8 mouse cellular contexts compared by ENCODE assay signal in genomic region chr6:108663241-108664194, GRCm38 (mm10). TPM values are rescaled to one million over a fixed set of nuclear protein-coding genes. Genes with fewer than 3 reads are reported as not detected.
DNase-seq lines count a peak whose midpoint lies in the region; ATAC-seq and TF ChIP-seq lines count a peak whose summit lies in the region.

No protein-coding gene starts in this region.

- ATAC-seq in cerebellum, adult (ENCODE audit: insufficient number of reproducible peaks, low FRiP score, low TSS enrichment), result no peak
- no peak for ATAC-seq in forebrain, postnatal 0 days

- intact Hi-C loops in left cerebral cortex, adult 2 months (cut with DNase I), result loop anchor here (5.0 kb wide), 1 partner anchor 74 kb away; no protein-coding TSS in a partner anchor
- intact Hi-C loops in left cerebral cortex, postnatal 36 days (cut with DNase I), result loop anchor here (5.0 kb wide), 1 partner anchor 111 kb away; no protein-coding TSS in a partner anchor

- H3K27ac ChIP-seq in left cerebral cortex, adult 2 months, result peak overlapping the region; percentile 98
- H3K27ac ChIP-seq in forebrain, postnatal 0 days (ENCODE audit: low read depth, low read length), result no peak overlapping the region
- no peak overlapping the region for H3K27ac ChIP-seq in macrophage

- H3K27me3 ChIP-seq in forebrain, postnatal 0 days (ENCODE audit: insufficient read depth, low read length), result no peaks in the 10 kb centered on the region

- peak; percentile 47 for DNase-seq in cerebellum, adult 9-10 months
- no peak for DNase-seq in left cerebral cortex, adult 2 months (ENCODE audit: extremely low spot score in 1 of 2, low spot score in 2 of 2)
- DNase-seq in left cerebral cortex, postnatal 36 days (ENCODE audit: low spot score in 2 of 2), result no peak
- no peak for DNase-seq in forebrain, postnatal 0 days
- DNase-seq in thymus, adult 18-20 months, result no peak
- DNase-seq in embryo, embryonic 11 days, result no peak

- 56% methylated on average over 8 of the region's 8 CpGs for WGBS in forebrain, postnatal 0 days
- WGBS in macrophage (ENCODE audit: missing documents), result 80% methylated on average over 8 of the region's 8 CpGs

- peaks cover 42% of the 10 kb centered on the region; the same call in 1 of the 2 replicates for H3K79me2 ChIP-seq in macrophage (ENCODE audit: inconsistent target)

- peak overlapping the region; percentile 86 for H3K4me3 ChIP-seq in left cerebral cortex, adult 2 months
- H3K4me3 ChIP-seq in forebrain, postnatal 0 days (ENCODE audit: low read depth, low read length), result peak overlapping the region; percentile 16
- 0 out of 2 replicates have a peak overlapping the region, but pooled peaks have one; percentile 0 for H3K4me3 ChIP-seq in macrophage (ENCODE audit: inconsistent target)

- H3K9ac ChIP-seq in forebrain, postnatal 0 days, result no peak overlapping the region

- TF ChIP-seq CTCF in left cerebral cortex, adult 2 months (IDR thresholded peaks at IDR 0.05), result no peak
- TF ChIP-seq CTCF in forebrain, postnatal 0 days (IDR thresholded peaks at IDR 0.05; ENCODE audit: low read depth), result no peak

- H3K4me2 ChIP-seq in forebrain, postnatal 0 days (ENCODE audit: low read depth), result peak overlapping the region; percentile 95

- H3K4me1 ChIP-seq in forebrain, postnatal 0 days (ENCODE audit: insufficient read depth), result peaks cover 22% of the 10 kb centered on the region

- no peaks in the 10 kb centered on the region for H3K36me3 ChIP-seq in forebrain, postnatal 0 days (ENCODE audit: insufficient read depth)
- H3K36me3 ChIP-seq in macrophage (ENCODE audit: inconsistent target), result 0 out of 2 replicates have a peak, but pooled peaks cover 10% of the 10 kb centered on the region

- no peaks in the 10 kb centered on the region for H3K9me3 ChIP-seq in forebrain, postnatal 0 days (ENCODE audit: low read length)

RNA-seq across cellular contexts. Expression of gene Bhlhe40, which starts 3.1 kb away (rescaled TPM):
- 100 to 1,000 TPM; 127 to 159 TPM for total RNA-seq in left cerebral cortex, adult 2 months (2021)
- total RNA-seq in left cerebral cortex, postnatal 36 days (2021), result 100 to 1,000 TPM in 1 of 2 experiments, 10 to 100 TPM in 1; 94.0 to 104 TPM
- total RNA-seq in forebrain, postnatal 0 days (2014; rRNA removed), result 8.3 and 15.9 TPM in 2 replicates
- 10.2 and 11.1 TPM in 2 replicates for polyA plus RNA-seq in forebrain, postnatal 0 days (2015; fragmentation: Nextera tagmentation; extraction: Ambion mirVana)
- 100 to 1,000 TPM in 2 of 26 experiments, 10 to 100 TPM in 17, 1 to 10 TPM in 7; 3.4 to 140 (median 20.8) TPM for total RNA-seq in macrophage (2018; cell fraction: chromatin; rRNA removed)
- 10 to 100 TPM in 17 of 26 experiments, 1 to 10 TPM in 9; 3.5 to 84.2 (median 19.2) TPM for total RNA-seq in macrophage (2018; cell fraction: cytosol; rRNA removed)
- total RNA-seq in macrophage (2018; cell fraction: nucleus; rRNA removed), result 100 to 1,000 TPM in 2 of 26 experiments, 10 to 100 TPM in 19, 1 to 10 TPM in 5; 6.5 to 105 (median 23.2) TPM
- 14.2 to 18.7 TPM (median 16.9 TPM) in 3 replicates for polyA plus RNA-seq in macrophage (2018)

Comparison
In these comparisons a context has a peak if more than half of its experiments do, and no peak if none do; other contexts are left out.
1. H3K4me3 ChIP-seq: peak in every context shown above with its lines; median percentile 86 in left cerebral cortex, adult 2 months; 16 in forebrain, postnatal 0 days; 0 in macrophage.